Mouse (Mus musculus) left cerebral cortex, adult 18-20 months (tissue): ENCODE measurements around the gene Zfp493. TPM values are rescaled to one million over a fixed set of nuclear protein-coding genes. Genes with fewer than 3 reads are reported as not detected.
"Not testable (repeated sequence)": the region's sequence is repeated elsewhere in the genome, so short reads cannot be mapped to it uniquely, and the experiment has no call there.

ENCODE experiments used
- DNase-seq, 2 experiments: peaks; one replicate each; pipeline ENCODE4 v3.0.0; 2021 to 2022; ENCODE audit warnings: low spot score in 2 of 2, mixed read lengths in 1 of 2
- long read RNA-seq, 2 experiments: library from polyadenylated mRNA; stranded (forward); transcript quantifications; one replicate each; pipeline ENCODE4 v2.0.0; 2021
- total RNA-seq, 2 experiments: library from RNA; stranded (reverse); gene quantifications; 2 replicates each; pipeline ENCODE4 v1.2.3; 2021

Zfp493 gene
- 1 to 10 TPM; 4.3 to 5.9 TPM for total RNA-seq
- long read RNA-seq, experiment 1, partial matches to known transcripts, result 0 of 1 reads
- long read RNA-seq, experiment 1, other reads (novel, unspliced or antisense), result 1 of 1 reads
- long read RNA-seq, experiment 2, partial matches to known transcripts, result 0 of 4 reads
- long read RNA-seq, experiment 2, other reads (novel, unspliced or antisense), result 2 of 4 reads

DNA sequence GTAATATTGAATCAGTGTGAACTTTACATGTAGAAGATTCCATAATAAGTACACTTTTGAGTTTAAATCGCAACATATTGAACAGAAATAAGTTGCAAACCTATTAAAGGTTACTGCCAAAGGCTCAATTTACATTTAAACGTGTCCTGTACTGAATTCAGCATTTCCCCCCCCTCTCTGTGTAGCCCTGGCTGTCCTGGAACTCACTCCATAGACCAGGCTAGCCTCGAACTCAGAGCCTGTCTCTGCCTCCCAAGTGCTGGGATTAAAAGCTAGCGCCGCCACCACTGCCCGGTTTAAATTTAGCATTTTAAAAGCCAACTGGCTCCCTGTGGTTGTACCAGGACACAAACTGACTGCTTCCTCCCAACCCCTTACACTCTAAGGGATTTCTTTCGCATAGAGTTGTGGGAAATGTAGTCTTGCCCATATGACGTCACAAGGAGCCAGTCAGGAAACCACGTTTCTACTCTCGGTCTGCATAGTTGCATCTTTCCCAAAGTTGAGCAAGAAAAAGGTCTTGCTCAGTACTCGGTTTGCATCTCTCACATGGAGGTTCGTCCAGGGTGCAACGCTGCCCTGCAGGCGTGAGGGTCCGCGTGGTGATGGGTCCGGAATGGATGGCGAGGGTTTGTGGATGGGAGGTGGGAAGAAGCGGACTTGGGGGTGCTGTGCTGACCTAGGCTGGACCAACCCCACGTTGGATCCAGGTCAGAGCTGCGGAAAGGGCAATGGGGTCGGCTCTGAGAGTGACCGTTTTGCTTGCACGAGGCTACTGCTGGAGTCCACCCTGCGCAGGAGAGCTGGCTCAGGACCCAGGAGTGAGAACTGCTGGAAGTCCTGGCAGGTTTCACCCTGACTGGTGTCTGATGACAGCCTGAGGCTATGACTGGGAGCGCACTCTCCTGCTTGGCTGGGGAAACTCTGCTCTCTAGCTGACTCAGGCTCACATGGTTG, at the start of gene Zfp493:
Gene Zfp493 (plus strand): TSS at position 429 of the 957 bp plus-strand sequence.
- peak; percentile 60 to 63 for DNase-seq

GRCm38 (mm10) chr13:67734391-67734790, 45.1 kb upstream of the Zfp493 start:
- not testable (repeated sequence) for DNase-seq

DNA sequence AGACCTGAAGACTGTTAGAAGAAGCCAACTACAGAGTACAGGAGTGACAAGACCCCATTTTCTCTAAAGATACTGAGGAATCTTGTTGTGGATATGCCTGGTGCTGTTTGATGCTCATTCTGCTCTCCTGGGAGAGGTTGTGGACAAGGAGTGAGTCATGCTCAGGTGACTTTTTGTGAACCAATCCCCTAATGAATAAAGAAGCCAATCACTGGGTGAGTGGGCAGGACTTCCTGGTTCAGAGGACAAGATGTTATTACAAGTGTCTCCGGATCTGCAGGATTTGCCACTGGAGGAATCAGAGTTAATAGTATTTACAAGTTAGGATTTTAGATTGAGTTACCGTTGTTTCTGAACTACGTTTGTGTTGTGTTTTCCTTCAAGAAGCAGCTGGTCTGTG, 36.6 kb upstream of the Zfp493 start:
- no peak for DNase-seq

DNA sequence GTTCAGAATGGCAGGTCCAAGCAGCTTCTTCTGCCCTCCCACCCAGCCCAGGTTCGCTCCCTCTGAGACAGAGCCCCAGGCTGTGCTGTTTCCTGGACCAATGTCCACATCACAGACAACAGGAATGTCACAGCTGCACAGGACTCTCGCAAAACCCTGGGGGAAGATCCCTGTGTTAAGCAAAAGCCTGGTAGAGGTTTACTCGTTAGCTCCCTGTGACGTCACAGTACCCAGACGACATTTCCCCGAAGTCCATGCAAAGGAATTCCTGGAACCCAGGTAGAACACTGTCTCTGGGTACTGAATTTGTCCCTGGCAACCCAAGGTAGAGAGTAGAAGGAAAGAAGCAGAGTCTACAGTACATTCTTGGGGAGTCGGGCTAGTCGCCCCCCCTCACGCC, 35.6 kb upstream of the Zfp493 start:
- no peak for DNase-seq

GRCm38 (mm10) chr13:67754333-67755306, 24.9 kb upstream of the Zfp493 start, which contains the start of gene Zfp85:
Gene Zfp85, minus strand, starts transcription at chr13:67755228.
- peak; percentile 48 to 51 for DNase-seq

DNA sequence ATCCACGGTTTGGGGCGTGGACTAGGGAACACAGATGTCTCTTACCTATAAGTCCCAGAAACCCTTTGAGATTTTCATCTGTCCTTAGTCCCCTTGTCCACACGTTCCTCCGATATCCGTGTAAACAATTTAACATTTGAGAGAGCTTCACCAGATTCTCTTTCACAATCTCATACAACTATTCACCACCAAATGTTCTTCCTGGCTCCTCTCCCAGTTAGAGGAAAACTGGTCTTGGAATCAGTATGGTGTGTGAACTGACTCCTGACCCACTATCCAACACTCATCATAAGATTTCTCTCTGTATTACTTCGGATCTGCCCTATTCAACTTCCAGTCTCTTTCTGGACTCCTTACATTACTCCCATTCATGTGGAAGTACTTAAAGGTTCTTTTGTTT, 23.7 kb upstream of the Zfp493 start:
- DNase-seq, result no peak

DNA sequence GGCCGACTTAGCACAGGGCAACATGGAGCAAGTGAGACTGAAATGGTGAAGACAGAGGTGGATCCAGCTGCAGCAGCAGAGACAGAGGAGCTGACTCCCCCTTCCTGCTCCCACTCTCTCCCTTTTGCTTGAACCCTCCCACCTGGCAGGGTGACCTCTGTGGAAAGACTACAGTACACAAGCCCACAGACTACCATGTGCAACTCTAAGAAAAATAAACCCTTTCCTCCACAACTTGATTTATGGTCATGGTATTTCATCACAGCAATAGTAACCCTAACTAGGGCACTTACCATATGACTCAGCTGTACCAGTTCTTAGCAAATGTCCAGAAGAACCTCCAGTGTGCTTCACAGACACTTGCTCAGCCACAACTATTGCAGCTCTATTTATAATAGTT, 19.5 kb upstream of the Zfp493 start:
- DNase-seq, result no peak

GRCm38 (mm10) chr13:67763031-67763768, 16.3 kb upstream of the Zfp493 start:
- no peak for DNase-seq

- DNase-seq, result no peak
Measured at GRCm38 (mm10) chr13:67791921-67792455, 12.5 kb downstream of the Zfp493 start.

DNA sequence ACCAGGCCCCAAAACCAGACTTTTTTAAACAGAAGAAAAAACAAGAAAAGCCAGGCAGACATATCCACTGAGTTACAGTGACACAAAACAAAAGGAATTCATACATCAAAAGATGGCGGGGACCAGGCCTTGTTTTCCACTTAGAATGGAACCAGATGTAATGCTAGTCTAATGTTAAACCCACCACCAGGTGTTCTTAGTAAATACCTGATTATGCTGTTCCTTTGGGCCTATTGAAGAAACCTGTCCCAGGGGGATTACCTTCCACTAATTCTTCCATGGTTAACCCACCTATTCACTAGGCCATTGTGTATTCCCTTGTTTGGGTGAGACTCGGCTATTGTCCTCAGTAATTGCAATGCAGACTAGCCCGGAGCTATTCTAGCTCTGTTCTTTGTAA, 19.1 kb downstream of the Zfp493 start:
- no peak for DNase-seq

DNA sequence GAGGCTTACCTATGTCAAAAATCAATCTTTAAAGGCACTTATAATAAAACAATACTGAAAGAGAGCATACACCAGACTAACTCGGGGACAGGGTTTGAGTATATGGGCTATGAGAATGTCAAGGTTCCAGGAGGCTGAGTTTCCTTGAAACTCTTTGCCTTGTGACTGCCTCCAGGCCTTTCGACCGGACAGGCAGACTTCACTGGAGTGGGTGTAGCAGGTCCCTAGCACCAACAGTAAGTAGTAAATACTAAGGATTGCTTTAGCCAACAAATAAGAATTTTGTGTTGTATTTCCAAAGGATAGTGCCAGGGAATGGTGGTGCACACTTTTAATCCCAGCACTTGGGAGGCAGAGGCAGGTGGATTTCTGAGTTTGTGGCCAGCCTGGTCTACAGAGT, 19.7 kb downstream of the Zfp493 start:
- DNase-seq, result not testable (repeated sequence)

- DNase-seq, result no peak
Measured at GRCm38 (mm10) chr13:67811651-67812210, 32.2 kb downstream of the Zfp493 start.

GRCm38 (mm10) chr13:67812961-67813709, 33.6 kb downstream of the Zfp493 start:
- no peak for DNase-seq

GRCm38 (mm10) chr13:67813710-67814660, 34.5 kb downstream of the Zfp493 start, which contains the start of gene Zfp273:
Gene Zfp273, plus strand, starts transcription at chr13:67813740.
- peak; percentile 61 to 75 for DNase-seq

- DNase-seq, result no peak
Measured at GRCm38 (mm10) chr13:67818636-67819035, 39.1 kb downstream of the Zfp493 start.

DNA sequence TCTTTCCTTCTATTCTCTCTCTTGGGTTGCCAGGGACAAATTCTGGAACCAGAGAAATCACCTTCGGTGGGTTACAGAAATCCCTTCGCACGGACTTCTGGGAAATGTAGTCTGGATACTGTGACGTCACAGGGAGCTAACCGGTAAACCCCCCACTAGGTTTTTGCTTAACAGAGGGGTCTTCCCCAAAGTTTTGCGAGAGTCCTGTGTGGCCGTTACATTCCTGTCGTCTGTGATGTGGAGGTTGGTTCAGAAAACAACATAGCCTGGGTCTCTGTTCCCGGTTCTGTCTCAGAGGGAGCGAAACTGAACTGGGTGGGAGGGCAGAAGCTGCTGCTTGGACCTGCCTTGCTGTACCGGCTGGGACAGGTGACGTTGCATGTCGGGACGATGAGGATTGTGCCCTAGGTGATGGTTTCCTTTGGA, 51.4 kb downstream of the Zfp493 start, which contains the start of gene Gm10037:
Gene Gm10037 (plus strand): TSS at position 196 of the 426 bp plus-strand sequence.
- peak; percentile 64 for DNase-seq

DNA sequence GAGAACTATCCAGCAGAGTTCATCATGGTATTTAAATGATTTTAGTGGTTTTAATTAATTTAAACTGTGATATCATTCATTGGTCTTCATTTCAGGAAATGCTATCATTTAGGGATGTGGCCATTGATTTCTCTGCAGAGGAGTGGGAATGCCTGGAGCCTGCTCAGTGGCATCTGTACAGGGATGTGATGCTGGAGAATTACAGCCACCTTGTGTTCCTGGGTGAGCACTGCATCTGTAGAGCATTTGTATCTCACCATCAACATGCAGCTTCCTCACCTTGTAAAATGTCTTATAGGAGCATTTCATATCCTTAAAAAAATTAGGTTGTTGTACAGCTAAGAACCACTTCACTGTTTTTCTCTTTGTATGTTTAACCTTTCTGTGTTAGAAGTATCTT, 53.6 kb downstream of the Zfp493 start:
- not testable (repeated sequence) for DNase-seq
